Mouse (Mus musculus) midbrain, embryonic 12.5 days (tissue): ENCODE data around the gene Scarb1. TPM values are rescaled to one million over a fixed set of nuclear protein-coding genes. Genes with fewer than 3 reads are reported as not detected.
A peak's percentile ranks its signal among the peaks of the same experiment; 100 is the strongest.

Experiments used
- ATAC-seq: fragments of 200-750 bp; cut with Nextera tagmentation; 2 replicates; pipeline ENCODE4 v1.8.0; 2017; ENCODE audit warnings: low read depth, moderate TSS enrichment, moderate library complexity; ENCODE audit not compliant: low FRiP score
- H3K27ac ChIP-seq: fragments of 300-500 bp; sonication (generic); replicated peaks from 2 replicates; pipeline ENCODE4 v1.5.1; 2016; ENCODE audit warnings: mild to moderate bottlenecking
- H3K27me3 ChIP-seq: fragments of 300-500 bp; sonication (generic); 2 replicates; pipeline ENCODE4 v1.6.1; 2016; ENCODE audit warnings: mild to moderate bottlenecking
- H3K36me3 ChIP-seq: fragments of 300-500 bp; sonication (generic); 2 replicates; pipeline ENCODE4 v1.6.1; 2016
- H3K4me1 ChIP-seq: fragments of 300-500 bp; sonication (generic); 2 replicates; pipeline ENCODE4 v1.6.1; 2016
- H3K4me2 ChIP-seq: fragments of 300-500 bp; sonication (generic); replicated peaks from 2 replicates; pipeline ENCODE4 v1.6.1; 2016; ENCODE audit warnings: mild to moderate bottlenecking, moderate library complexity
- H3K4me3 ChIP-seq: fragments of 300-500 bp; sonication (generic); 2 replicates; pipeline ENCODE4 v1.5.1; 2016; ENCODE audit warnings: mild to moderate bottlenecking
- H3K9ac ChIP-seq: fragments of 300-500 bp; sonication (generic); replicated peaks from 2 replicates; pipeline ENCODE4 v1.6.1; 2016; ENCODE audit warnings: mild to moderate bottlenecking, moderate library complexity
- H3K9me3 ChIP-seq: fragments of 300-500 bp; sonication (generic); 2 replicates; pipeline ENCODE4 v1.6.1; 2016; ENCODE audit warnings: mild to moderate bottlenecking
- WGBS: fragments of 180-500 bp; shearing (Covaris S2); methylation state at CpG from one replicate; pipeline ENCODE4 v1.1.7; 2016; 5-methylcytosine and 5-hydroxymethylcytosine counted together
- polyA plus RNA-seq: library from polyadenylated mRNA; unstranded; fragments of >200 nt; fragmentation: Nextera tagmentation; extraction: Ambion mirVana; gene quantifications from 2 replicates; pipeline ENCODE4 v1.2.1, GENCODE M21; 2016

Scarb1 gene
- polyA plus RNA-seq, 1 experiment from 2014 or later: 27.8 TPM

- Histone ChIP-seq H3K4me2 (no peak overlapping the region), H3K4me3 (no peak overlapping the region), H3K27ac (no peak overlapping the region), H3K9me3 (no peaks in the 10 kb centered on the region), H3K4me1 (peaks cover 4% of the 10 kb centered on the region), H3K36me3 (peaks cover 11% of the 10 kb centered on the region), H3K27me3 (no peaks in the 10 kb centered on the region), H3K9ac (no peak overlapping the region)
- ATAC-seq: no peak
- 94% methylated on average over 9 of the region's 9 CpGs for WGBS
These were observed 53.7 kb downstream of the Scarb1 start for GRCm38 (mm10) chr5:125287053-125287655.

GRCm38 (mm10) chr5:125286090-125286489 lies 54.8 kb downstream of the Scarb1 start:
- WGBS: 92% methylated on average over 11 of the region's 11 CpGs
- no peaks in the 10 kb centered on the region for H3K27me3 ChIP-seq

GRCm38 (mm10) chr5:125283748-125284640 lies 56.9 kb downstream of the Scarb1 start:
- no peaks in the 10 kb centered on the region for H3K9me3 ChIP-seq
- H3K4me2 ChIP-seq: peak overlapping the region; percentile 58
- H3K4me1 ChIP-seq: peaks cover 12% of the 10 kb centered on the region
- no peak overlapping the region for H3K27ac ChIP-seq
- H3K36me3 ChIP-seq: peaks cover 8% of the 10 kb centered on the region
- no peaks in the 10 kb centered on the region for H3K27me3 ChIP-seq
- H3K9ac ChIP-seq: peak overlapping the region; percentile 48
- 17% methylated on average over 35 of the region's 35 CpGs for WGBS
- peak overlapping the region; percentile 35 for H3K4me3 ChIP-seq
- ATAC-seq: peak; percentile 79

More at GRCm38 (mm10) chr5:125286090-125286489, 54.8 kb downstream of the Scarb1 start:
- ATAC-seq: no peak
- Histone ChIP-seq H3K9ac (no peak overlapping the region), H3K4me2 (no peak overlapping the region), H3K36me3 (peaks cover 8% of the 10 kb centered on the region), H3K27ac (no peak overlapping the region), H3K9me3 (no peaks in the 10 kb centered on the region), H3K4me1 (peaks cover 4% of the 10 kb centered on the region), H3K4me3 (no peak overlapping the region)

GRCm38 (mm10) chr5:125279216-125279615 lies 61.7 kb downstream of the Scarb1 start:
- H3K9me3 ChIP-seq: no peaks in the 10 kb centered on the region
- no peaks in the 10 kb centered on the region for H3K36me3 ChIP-seq
- no peak overlapping the region for H3K4me3 ChIP-seq
- WGBS: 64% methylated on average over 7 of the region's 7 CpGs
- no peak overlapping the region; the same call in 1 of the 2 replicates for H3K9ac ChIP-seq
- no peaks in the 10 kb centered on the region for H3K27me3 ChIP-seq
- no peak for ATAC-seq
- no peak overlapping the region for H3K27ac ChIP-seq
- peaks cover 15% of the 10 kb centered on the region for H3K4me1 ChIP-seq
- H3K4me2 ChIP-seq: no peak overlapping the region

- Histone ChIP-seq H3K4me2 (no peak overlapping the region), H3K4me1 (peaks cover 17% of the 10 kb centered on the region), H3K27me3 (no peaks in the 10 kb centered on the region), H3K27ac (no peak overlapping the region), H3K4me3 (no peak overlapping the region), H3K9me3 (no peaks in the 10 kb centered on the region), H3K9ac (no peak overlapping the region), H3K36me3 (no peaks in the 10 kb centered on the region)
- 32% methylated on average over 6 of the region's 6 CpGs for WGBS
- ATAC-seq: no peak
These were observed 62.6 kb downstream of the Scarb1 start for GRCm38 (mm10) chr5:125278314-125278713.

- Histone ChIP-seq H3K4me1 (peaks cover 17% of the 10 kb centered on the region), H3K9ac (no peak overlapping the region), H3K27me3 (no peaks in the 10 kb centered on the region), H3K27ac (no peak overlapping the region), H3K36me3 (no peaks in the 10 kb centered on the region), H3K4me3 (no peak overlapping the region), H3K4me2 (no peak overlapping the region), H3K9me3 (no peaks in the 10 kb centered on the region)
- whole genome bisulfite sequencing: 91% methylated on average over 6 of the region's 6 CpGs
- no peak for ATAC-seq
These were observed 63.6 kb downstream of the Scarb1 start for GRCm38 (mm10) chr5:125277313-125277712.

- Histone ChIP-seq H3K27ac (no peak overlapping the region), H3K4me1 (peaks cover 17% of the 10 kb centered on the region), H3K36me3 (no peaks in the 10 kb centered on the region), H3K4me3 (no peak overlapping the region), H3K9ac (no peak overlapping the region), H3K4me2 (no peak overlapping the region), H3K9me3 (no peaks in the 10 kb centered on the region), H3K27me3 (no peaks in the 10 kb centered on the region)
- WGBS: 76% methylated on average over 4 of the region's 4 CpGs
- no peak for ATAC-seq
These were observed 64.1 kb downstream of the Scarb1 start for GRCm38 (mm10) chr5:125276765-125277164.

- ATAC-seq: no peak
- whole genome bisulfite sequencing: 84% methylated on average over 8 of the region's 8 CpGs
These were observed 65.6 kb downstream of the Scarb1 start for GRCm38 (mm10) chr5:125275315-125275714.

GRCm38 (mm10) chr5:125274773-125275172 lies 66.1 kb downstream of the Scarb1 start:
- Histone ChIP-seq H3K27me3 (no peaks in the 10 kb centered on the region), H3K36me3 (no peaks in the 10 kb centered on the region), H3K9ac (no peak overlapping the region), H3K4me3 (no peak overlapping the region), H3K9me3 (no peaks in the 10 kb centered on the region), H3K4me2 (no peak overlapping the region), H3K4me1 (peaks cover 25% of the 10 kb centered on the region), H3K27ac (no peak overlapping the region)
- ATAC-seq: no peak
- 86% methylated on average over 3 of the region's 3 CpGs for WGBS

More at GRCm38 (mm10) chr5:125275315-125275714, 65.6 kb downstream of the Scarb1 start:
- no peaks in the 10 kb centered on the region for H3K27me3 ChIP-seq
- no peaks in the 10 kb centered on the region for H3K9me3 ChIP-seq
- no peak overlapping the region for H3K27ac ChIP-seq
- H3K4me1 ChIP-seq: peaks cover 25% of the 10 kb centered on the region
- no peak overlapping the region for H3K4me3 ChIP-seq
- no peaks in the 10 kb centered on the region for H3K36me3 ChIP-seq
- H3K4me2 ChIP-seq: no peak overlapping the region
- no peak overlapping the region for H3K9ac ChIP-seq

GRCm38 (mm10) chr5:125274182-125274581 lies 66.7 kb downstream of the Scarb1 start:
- H3K36me3 ChIP-seq: no peaks in the 10 kb centered on the region
- no peak for ATAC-seq
- peaks cover 19% of the 10 kb centered on the region for H3K4me1 ChIP-seq
- H3K4me3 ChIP-seq: no peak overlapping the region
- no peak overlapping the region for H3K27ac ChIP-seq
- 80% methylated on average over 2 of the region's 2 CpGs for WGBS
- peaks cover 5% of the 10 kb centered on the region; the same call in 1 of the 2 replicates for H3K27me3 ChIP-seq
- H3K4me2 ChIP-seq: no peak overlapping the region
- H3K9me3 ChIP-seq: no peaks in the 10 kb centered on the region
- H3K9ac ChIP-seq: no peak overlapping the region

GRCm38 (mm10) chr5:125273666-125274109 lies 67.2 kb downstream of the Scarb1 start:
- H3K4me1 ChIP-seq: peaks cover 18% of the 10 kb centered on the region
- no peak overlapping the region for H3K4me2 ChIP-seq
- H3K27me3 ChIP-seq: peaks cover 9% of the 10 kb centered on the region; the same call in 1 of the 2 replicates
- H3K4me3 ChIP-seq: no peak overlapping the region
- H3K9ac ChIP-seq: 0 out of 2 replicates have a peak overlapping the region, but pooled peaks have one; percentile 6
- no peak overlapping the region; the same call in 1 of the 2 replicates for H3K27ac ChIP-seq
- ATAC-seq: no peak
- H3K36me3 ChIP-seq: no peaks in the 10 kb centered on the region
- no peaks in the 10 kb centered on the region for H3K9me3 ChIP-seq
- 25% methylated on average over 8 of the region's 8 CpGs for WGBS
